Mouse (Mus musculus): ENCODE results near the gene D930020B18Rik.

GRCm38 (mm10) chr10:121615935-121616334, 25.5 kb upstream of the D930020B18Rik start:
- no peak for TF ChIP-seq CTCF (conservative IDR thresholded peaks at IDR 0.05 in 1 of 2, IDR thresholded peaks at IDR 0.05 in 1 of 2; ENCODE audit: low read depth in 2 of 2, low read length in 2 of 2)
- TF ChIP-seq CHD1 (IDR thresholded peaks at IDR 0.05; ENCODE audit: low read depth, low read length): no peak
- no peak for TF ChIP-seq MAFK (IDR thresholded peaks at IDR 0.05; ENCODE audit: insufficient replicate concordance, low read length)
- no peak for TF ChIP-seq EP300 (IDR thresholded peaks at IDR 0.05; ENCODE audit: low read length)
- no peak for TF ChIP-seq ZNF384 (IDR thresholded peaks at IDR 0.05; ENCODE audit: low read depth, low read length)
- TF ChIP-seq E2F4 (IDR thresholded peaks at IDR 0.05; ENCODE audit: insufficient replicate concordance, low read depth, low read length): no peak
- TF ChIP-seq MAZ (IDR thresholded peaks at IDR 0.05; ENCODE audit: low read depth, low read length): no peak
- no peak for TF ChIP-seq ELF1 (IDR thresholded peaks at IDR 0.05; ENCODE audit: low read depth, low read length)
- TF ChIP-seq USF1 (IDR thresholded peaks at IDR 0.05; ENCODE audit: low read depth, low read length): no peak

All from CH12.LX (cell line).